Mouse (Mus musculus) thymus, postnatal 14 days (tissue): ENCODE measurements around the gene Med13l.

Experiments
- DNase-seq: peaks from one replicate; pipeline ENCODE4 v3.0.0; 2021

Gene Med13l

DNA sequence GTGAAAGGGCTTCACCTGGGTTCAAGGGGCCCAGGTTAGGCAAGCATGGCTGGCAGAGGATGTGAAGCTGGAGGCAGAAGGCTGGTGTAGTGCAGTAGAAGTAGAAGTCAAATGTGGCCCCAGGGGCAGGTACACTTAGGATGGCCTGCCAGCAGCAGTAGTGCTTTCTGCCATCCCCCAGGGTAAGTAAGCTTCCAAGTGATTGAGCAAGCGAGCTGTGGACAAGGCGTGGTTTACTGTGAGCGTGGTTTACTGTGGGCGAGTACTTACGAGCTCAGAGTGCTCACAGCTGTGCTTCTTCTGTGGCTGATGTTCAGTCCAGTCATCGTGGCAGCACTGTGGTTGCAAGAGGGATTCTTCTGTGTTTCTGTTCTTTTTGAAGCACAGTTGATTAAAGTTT is 103.5 kb downstream of the Med13l start:
- DNase-seq, result no peak

DNA sequence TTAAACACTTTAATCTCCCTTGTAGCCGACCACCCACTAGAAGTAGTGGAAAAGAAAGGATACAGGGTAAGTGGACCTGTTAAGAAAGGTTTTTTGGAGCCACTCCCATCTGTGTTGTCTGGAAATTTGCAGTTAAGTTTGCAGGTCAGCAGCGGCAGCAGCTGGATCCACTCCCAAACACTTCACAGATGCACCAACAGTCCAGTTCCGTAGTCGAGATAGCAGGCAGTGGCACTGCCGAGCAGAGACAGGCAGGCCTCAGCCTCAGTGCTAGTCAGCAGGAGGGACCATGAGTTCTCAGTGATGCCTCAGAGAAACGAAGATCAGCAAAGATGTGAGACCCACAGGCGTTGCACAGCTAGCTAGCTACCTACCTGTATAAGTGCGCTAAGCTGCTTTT is 104.5 kb downstream of the Med13l start:
- no peak for DNase-seq

DNA sequence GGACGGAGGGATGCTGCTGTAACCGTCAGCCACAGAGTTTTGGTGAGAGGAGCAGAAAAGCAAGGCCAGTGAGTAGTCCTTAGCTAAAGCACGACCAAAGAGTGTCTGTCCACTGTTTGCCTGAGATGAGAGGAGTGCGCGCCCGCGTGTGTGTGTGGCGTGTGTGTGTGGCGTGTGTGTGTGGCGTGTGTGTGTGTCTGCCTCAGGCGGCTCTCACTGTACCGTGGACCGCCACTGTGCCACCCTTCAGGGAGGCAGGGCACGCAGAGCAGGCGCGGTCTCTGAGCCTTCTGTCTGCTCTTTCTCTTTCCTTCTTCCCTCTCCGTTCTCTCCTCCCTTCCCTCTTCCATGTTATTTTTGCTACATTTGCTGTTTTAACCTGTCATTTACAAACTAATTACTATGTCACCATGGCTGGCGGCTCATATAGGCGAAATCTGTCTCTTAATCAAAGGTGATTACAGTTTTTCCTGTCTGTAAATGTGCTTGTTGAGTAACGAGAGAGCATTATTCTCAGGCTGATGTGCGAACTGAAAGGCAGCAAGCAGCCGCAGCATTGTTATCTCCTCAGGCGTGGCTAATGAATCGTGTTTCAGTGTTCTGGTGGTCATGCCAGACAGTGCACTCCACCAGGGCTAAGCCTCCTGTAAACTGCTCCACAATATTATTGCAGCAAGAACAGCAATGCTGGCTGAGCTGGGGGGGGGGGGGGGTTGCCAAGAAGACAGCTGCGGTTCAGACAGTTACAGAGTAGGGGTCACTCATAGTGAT is 106.1 kb downstream of the Med13l start:
- DNase-seq, result no peak

- DNase-seq, result no peak
Measured at GRCm38 (mm10) chr5:118667863-118668262, 107.4 kb downstream of the Med13l start.

DNA sequence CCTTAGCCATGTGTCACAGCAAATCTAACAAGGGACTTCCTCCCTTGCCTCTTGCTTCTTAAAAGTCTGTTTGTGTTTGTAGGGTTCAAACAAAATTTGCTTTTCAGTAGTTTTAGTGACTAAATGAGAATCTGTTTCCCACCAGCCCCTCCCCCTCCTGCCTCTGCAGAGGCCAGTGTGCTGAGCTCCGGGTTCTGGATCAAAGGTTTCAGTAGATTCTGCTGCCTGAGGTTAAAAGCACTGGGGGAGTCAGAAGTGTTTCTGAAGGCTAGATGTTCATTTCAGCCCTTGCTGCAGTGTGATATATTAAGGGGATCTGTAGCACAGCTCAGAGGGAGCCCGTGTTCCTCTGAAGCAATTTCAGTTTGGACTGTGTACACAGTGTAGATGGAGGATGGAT is 108.5 kb downstream of the Med13l start:
- peak; percentile 36 for DNase-seq

GRCm38 (mm10) chr5:118672111-118672510 is 111.6 kb downstream of the Med13l start:
- DNase-seq, result no peak

GRCm38 (mm10) chr5:118673859-118674258 is 113.4 kb downstream of the Med13l start:
- DNase-seq, result no peak

DNA sequence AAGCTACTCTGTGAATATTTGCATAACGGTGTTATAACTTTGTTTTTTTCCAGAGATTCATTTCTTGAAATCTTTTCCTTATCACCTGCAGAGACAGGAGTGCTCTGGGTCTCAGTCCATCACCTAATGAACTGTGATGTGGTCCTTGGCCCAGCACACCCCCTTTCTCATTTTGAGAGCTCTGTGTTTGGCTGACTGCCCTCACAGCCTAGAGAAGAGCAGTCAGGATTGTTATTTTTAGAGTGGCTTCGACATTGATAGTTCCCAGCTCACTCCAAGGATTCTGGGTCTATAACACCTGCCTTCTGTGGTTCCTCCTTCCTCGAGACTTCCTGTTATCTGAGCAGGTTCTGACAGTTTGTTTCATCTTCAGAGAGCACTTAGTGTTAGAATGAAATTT is 113.8 kb downstream of the Med13l start:
- no peak for DNase-seq

DNA sequence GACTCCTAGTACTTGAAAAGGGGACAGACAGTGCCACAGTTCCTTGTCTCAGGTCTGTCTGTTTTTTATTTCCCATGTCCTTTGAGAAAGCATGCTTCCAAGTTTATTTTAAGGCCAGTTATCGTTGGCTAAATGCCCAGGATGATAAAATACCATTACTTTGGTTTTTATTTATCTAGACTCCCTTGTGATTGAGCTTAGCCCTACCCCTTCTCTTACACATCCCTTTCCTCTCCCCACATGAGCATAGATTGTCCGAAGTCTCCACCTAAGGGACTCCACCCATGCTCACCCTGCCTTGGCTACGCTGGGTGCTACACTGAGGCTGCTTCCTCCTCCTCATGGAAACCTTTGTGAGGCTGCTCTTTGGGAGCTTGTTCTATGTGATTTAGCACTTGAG is 115.2 kb downstream of the Med13l start:
- DNase-seq, result no peak

GRCm38 (mm10) chr5:118676151-118676918 is 115.9 kb downstream of the Med13l start:
- peak; percentile 68 for DNase-seq

DNA sequence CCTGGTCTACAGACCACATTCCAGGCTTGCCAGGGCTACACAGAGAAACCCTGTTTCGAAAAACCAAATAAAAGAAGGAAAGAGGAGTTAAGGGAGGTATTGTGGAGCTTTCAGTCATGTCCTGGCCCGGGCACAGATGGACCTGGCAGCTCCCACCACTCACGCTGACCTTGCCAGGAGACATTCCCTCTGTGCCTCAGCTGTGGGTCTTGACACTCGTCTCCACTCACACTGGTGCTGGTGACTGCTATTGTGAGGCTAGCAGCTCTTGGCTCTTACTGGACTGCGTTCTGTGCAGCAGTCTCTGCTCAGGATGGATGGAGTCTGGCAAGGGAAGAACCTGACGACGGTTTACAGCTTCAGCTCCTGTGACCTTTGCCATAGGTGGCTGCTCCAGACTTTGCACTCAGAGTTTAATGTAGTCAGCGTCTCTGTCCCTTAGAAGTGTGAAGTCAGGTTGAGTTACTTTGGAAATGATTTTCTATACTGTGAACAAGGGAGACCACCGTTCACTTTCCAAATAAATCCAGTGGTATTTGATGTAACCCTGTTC is 118.9 kb downstream of the Med13l start:
- DNase-seq, result no peak

DNA sequence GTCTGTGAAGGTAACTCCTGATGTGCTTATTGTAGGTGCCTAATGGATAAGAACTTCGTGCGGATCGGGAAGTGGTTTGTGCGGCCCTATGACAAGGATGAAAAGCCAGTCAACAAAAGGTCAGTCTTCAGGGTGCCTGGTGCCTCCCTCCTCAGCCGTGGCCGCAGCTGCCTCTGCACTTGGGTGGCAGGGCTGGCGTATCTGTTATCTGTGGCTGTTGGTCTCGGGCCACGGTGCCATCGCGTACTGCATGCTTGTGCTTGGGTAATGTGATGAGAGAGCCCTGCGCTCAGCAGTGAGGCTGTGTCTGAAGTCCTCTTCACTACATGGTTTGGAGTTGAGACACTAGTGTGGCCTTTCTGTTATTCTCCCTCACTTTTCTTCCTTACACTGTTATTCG is 120.4 kb downstream of the Med13l start:
- DNase-seq, result no peak

GRCm38 (mm10) chr5:118682007-118682406 is 121.5 kb downstream of the Med13l start:
- DNase-seq, result no peak

- no peak for DNase-seq
Measured at GRCm38 (mm10) chr5:118685145-118685544, 124.7 kb downstream of the Med13l start.

GRCm38 (mm10) chr5:118686021-118686420 is 125.5 kb downstream of the Med13l start:
- no peak for DNase-seq

- no peak for DNase-seq
Measured at GRCm38 (mm10) chr5:118688886-118689835, 128.7 kb downstream of the Med13l start.

- no peak for DNase-seq
Measured at GRCm38 (mm10) chr5:118691025-118691709, 130.7 kb downstream of the Med13l start.

DNA sequence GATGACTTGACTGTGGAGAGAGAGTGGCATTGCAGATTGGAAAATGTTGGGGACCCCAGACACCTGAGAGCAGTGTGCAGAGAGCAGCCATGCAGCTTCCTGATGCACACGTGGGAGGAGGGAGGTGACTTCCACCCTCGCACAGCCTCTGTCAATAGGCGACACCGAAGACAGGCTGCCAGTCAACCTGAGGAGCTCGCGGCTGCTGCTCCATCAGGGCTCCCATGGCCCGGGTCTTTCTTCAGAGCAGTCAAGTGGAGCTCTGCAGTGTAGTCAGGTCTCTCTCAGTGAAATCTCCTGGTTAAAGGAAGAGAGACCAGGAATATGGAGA is 131.2 kb downstream of the Med13l start:
- DNase-seq, result no peak

DNA sequence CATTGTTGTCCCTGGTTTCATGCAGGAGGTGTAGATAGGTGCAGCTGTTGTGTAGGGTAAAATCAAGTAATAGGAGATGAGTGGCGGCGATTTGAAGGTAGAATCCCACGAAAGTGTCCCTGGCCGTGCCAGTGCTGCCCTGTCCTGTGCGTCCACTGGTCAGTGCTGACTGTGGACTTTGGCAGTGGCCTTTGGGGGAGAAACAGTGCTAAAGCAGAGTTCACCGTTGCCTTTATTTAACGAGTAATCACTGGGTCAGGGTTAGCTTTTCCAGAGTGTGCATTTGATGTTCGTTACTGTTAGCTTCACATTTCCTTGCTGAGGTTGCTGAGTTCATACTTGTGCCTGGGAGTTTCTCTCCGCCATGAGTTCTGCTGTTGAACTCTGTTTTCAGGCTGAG is 133.5 kb downstream of the Med13l start:
- no peak for DNase-seq

DNA sequence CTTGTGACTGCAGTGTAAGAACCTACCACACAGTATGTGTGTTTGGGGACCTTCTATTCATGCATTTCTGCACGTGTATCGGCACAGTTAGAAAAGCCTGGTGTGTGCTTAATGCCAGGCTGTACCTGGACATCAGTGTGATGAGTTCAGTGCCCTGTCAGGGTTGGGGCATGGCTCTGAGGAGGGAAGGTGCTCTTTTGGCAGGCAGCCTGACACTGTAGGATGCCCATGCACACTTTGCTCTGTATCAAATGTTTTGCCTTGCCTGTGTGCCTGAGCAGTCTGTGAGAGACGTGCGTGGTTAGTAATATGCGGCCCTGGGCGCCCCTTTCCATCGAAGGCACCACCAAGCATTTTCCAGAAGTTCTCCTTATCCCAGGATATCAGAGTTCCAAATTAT is 136.6 kb downstream of the Med13l start:
- DNase-seq, result no peak

GRCm38 (mm10) chr5:118700978-118701377 is 140.5 kb downstream of the Med13l start:
- DNase-seq, result no peak

- no peak for DNase-seq
Measured at GRCm38 (mm10) chr5:118702674-118703073, 142.2 kb downstream of the Med13l start.
